Mouse (Mus musculus) left cerebral cortex, adult 9 months (tissue): ENCODE results near the gene Mcu.
A peak's percentile ranks its signal among the peaks of the same experiment; 100 is the strongest.

Experiments
- DNase-seq, 2 experiments: peaks; one replicate each; pipeline ENCODE4 v3.0.0; 2022; ENCODE audit warnings: low spot score in 2 of 2

The Mcu gene

DNA sequence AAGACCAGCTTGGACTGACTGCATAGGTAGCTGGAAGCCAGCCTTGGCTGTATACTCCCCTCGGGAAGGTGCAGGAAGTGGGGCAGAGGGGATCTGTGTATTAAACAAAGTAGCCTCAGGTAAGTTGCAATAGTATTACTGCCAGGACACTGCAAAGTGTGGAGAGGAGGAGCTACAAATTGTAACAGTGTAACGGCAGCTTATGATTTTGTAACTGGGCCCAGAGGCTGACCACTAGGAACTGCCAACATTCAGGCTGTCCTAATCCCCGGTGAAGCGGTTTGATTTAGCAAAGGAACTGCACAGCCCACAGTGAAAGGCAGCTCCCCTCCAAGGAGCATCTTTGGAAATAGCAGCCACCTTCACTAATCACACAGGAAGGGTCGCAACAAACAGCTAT lies 3.2 kb downstream of the Mcu start:
- no peak for DNase-seq

- no peak for DNase-seq
Measured at GRCm38 (mm10) chr10:59604879-59605464, 11.5 kb downstream of the Mcu start.

DNA sequence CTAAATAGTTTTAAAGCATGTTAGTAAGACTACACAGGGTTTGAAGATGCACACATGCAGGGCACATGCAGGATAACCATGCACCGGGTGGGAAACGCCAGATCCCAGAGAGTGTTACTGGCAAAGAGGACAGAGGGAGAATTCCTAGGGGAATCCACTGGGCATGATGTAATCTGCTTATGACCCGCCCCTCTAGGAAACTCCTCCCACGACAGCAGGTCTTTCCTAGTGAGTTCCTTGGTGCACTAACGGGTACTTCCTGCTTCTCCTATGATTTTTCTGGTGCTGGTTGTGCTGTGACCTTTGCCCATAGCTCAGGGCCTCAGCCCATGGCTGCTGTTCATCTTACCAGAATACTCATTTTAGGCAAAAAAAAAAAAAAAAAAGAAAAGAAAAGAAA lies 12.6 kb downstream of the Mcu start:
- DNase-seq: no peak

- DNase-seq: peak in 1 of 2 experiments; percentile 56
Measured at GRCm38 (mm10) chr10:59602891-59603290, 13.6 kb downstream of the Mcu start.

GRCm38 (mm10) chr10:59602043-59602442 lies 14.4 kb downstream of the Mcu start:
- DNase-seq: no peak

- DNase-seq: no peak
Measured at GRCm38 (mm10) chr10:59600516-59600915, 16.0 kb downstream of the Mcu start.

GRCm38 (mm10) chr10:59593826-59594570 lies 22.5 kb downstream of the Mcu start:
- DNase-seq: peak in 1 of 2 experiments; percentile 76

- DNase-seq: peak in 1 of 2 experiments; percentile 47
Measured at GRCm38 (mm10) chr10:59590606-59591005, 25.9 kb downstream of the Mcu start.

GRCm38 (mm10) chr10:59589856-59590255 lies 26.6 kb downstream of the Mcu start:
- DNase-seq: no peak

DNA sequence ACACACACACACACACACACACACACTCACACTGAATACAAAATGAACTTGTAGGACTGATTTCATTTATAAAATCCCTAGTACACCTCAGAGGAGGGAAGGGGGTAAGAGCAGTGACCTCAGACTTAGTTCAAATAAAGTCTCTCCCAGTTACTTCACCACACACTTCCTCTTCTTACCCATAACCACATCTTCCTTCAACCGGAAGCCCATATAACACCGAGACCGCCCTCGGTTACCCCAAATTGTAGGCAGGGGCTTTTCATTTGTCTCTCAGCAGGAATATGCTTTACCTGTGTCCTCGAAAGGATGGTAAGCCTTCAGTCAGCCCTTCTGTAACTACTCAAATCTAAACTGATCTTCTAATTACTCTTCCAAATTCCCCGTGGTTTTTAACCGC lies 27.1 kb downstream of the Mcu start:
- DNase-seq: no peak

DNA sequence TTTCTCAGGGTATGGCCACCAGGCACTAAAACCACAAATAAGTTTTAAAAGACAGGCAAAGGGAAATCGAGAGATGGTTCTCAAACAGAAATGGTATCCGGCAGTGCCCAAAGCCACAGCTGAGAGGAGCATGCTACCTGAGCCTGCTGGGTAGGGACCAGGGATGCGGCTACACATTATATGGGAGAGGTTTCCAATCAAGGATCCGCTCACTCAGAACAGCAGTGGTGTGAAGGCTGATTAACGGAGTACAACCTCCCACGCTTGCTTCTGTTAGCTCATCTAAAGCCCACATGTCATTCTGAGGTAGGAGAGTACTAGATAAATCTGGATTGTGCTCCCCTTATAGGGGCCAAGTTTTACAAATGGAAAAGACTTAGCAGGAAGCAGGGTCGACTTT lies 28.4 kb downstream of the Mcu start:
- peak in 1 of 2 experiments; percentile 34 for DNase-seq

DNA sequence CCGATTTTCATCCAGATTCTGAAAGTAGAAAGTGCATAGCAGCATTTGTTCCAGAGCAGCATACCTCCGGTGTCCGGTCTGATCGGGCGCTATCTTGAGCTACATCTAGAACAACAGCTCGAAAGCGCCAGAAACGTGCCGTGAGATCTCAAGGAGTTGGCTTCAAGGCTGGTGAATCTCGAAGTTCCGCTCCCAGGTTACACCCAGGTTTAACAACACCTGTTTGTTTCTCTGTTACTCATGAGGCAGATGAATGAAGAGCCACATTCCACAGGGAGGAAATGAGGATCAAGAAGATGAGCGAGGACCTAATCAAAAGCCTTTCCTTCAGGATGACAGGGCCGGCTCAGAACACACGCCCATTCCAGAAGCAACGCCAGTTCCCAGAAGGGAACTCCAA lies 29.7 kb downstream of the Mcu start:
- no peak for DNase-seq

DNA sequence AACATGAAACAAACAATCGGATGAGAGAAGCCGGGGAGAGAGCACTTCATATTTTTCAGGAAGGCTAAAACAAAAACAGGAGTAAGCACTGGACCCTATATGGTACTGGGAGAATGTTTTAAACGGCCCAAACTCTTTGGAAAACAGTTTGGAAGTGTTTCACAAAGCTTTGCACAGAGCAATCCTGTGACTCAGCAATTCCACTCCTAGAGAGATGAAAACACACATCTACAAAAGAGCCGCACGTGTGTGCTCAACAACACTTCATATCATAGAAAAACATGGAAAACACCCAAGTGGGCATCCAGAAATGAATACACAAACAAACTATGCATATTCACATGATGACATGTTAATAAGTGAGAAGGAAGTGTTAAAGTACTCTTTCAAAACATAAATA lies 30.9 kb downstream of the Mcu start:
- no peak for DNase-seq

- DNase-seq: no peak
Measured at GRCm38 (mm10) chr10:59581826-59582543, 34.5 kb downstream of the Mcu start.

DNA sequence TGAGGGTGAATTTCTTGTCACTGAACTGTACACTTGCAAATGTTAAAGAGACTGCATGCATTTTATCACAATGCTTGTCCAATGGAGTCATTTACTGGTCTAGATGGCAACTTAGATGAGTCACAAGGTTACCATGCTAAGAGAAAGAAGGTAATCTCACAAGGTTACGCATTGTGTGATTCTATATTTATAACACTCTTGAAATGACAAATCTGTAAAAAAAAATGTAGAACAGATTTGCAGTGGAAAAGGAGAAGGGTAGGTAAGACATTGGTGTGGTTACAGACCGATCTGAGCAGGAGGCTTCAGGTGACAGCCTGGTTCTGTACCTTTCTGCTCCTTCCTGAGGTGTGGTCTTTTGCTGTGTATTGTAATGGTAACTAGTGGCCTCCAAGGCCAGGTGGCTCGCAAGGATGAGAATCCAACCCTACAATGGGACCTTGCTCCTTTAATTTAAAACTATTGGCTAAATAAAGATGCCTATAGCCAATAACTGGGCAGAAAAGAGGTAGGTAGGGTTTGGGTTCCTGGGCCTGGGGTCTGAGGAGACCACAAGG lies 35.8 kb downstream of the Mcu start:
- no peak for DNase-seq

DNA sequence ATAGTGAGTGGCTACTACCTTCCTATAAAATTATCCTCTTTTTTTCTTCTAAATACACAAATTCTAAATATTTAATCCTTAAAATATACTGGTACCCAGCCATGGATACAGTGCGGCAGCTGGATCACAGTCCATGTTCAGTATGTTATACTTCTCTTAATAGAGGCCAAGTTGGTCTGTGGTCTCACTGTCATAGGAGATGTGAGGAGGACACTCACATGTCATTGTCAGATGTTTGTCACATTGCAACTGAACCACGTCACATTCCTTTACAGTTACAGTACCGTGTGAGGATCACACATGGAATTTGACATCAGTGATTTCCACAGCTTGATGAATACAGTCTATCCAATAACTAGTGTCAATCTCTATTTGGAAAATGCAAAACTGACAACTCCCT lies 36.8 kb downstream of the Mcu start:
- DNase-seq: no peak

- DNase-seq: no peak
Measured at GRCm38 (mm10) chr10:59577871-59578801, 38.4 kb downstream of the Mcu start.

- DNase-seq: no peak
Measured at GRCm38 (mm10) chr10:59576305-59576704, 40.2 kb downstream of the Mcu start.

DNA sequence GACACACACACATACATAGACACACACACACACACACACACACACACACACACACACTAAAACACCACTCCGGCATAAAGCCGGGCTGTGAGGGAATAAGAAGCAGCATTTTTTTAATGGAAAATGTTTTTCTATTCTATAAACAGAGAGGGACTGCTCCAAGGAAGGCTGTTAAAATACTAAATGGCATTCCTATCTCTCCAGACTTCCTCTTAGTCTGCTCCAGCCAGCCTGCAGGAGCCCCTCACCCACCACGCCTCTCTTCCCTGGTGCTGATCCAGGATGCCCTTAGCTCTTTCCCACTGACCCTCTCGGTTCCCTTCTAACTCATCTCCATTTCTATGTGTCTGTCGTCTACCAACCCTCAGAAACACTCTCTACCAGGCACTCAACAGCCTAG lies 44.5 kb downstream of the Mcu start:
- DNase-seq: no peak

- no peak for DNase-seq
Measured at GRCm38 (mm10) chr10:59571273-59571672, 45.2 kb downstream of the Mcu start.

DNA sequence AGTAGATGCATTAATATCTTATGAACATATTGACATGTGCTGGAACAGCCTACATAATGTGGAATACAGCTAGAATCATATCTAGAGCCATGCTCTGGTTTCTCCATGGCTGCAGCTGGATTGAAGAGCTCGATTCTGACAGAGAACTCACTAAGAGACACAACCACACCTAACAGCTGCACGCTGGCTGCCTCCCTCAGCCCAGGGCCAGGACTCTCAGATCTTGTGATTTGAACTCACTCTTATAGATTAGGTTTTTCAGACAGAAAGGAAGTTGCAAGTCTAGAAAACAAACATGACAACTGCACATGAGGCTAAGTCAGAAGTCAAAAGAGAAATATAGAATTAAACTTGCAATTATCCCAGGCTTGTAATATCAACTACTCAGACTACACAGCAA lies 45.7 kb downstream of the Mcu start:
- DNase-seq: no peak

DNA sequence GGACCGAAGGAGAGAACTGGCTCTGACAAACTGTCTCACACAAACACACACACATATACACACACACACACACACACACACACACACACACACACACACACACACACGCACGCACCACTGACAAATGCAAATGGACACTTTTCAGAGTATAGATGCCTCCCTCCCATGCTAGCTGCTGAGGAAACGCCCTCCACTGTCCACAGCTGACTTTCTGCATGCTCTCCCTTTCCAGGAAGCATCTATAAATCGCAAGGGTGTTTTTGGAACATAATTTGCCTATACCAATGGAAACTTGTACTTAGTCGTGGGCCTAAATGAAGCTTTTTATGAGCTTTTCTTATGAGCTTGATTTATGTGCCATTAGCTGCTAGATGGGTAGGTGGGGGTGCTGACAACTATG lies 46.1 kb downstream of the Mcu start:
- DNase-seq: no peak
